Mouse (Mus musculus): ENCODE data around the gene Id3. TPM values are rescaled to one million over a fixed set of nuclear protein-coding genes. Genes with fewer than 3 reads are reported as not detected.

Id3 gene
- polyA plus RNA-seq, 1 experiment from 2014 or later: 106 TPM

GRCm38 (mm10) chr4:136145362-136145885 is 2.1 kb downstream of the Id3 start:
- H3K36me3 ChIP-seq (ENCODE audit: control insufficient read depth, insufficient read depth): no peaks in the 10 kb centered on the region
- H3K9me3 ChIP-seq (ENCODE audit: control insufficient read depth): no peaks in the 10 kb centered on the region
- H3K27ac ChIP-seq (ENCODE audit: low read depth, low read length): peak overlapping the region; percentile 85
- H3K4me2 ChIP-seq (replicated peaks; ENCODE audit: low read depth): peak overlapping the region; percentile 71
- ATAC-seq: no peak
- 34% methylated on average over 11 of the region's 11 CpGs for WGBS
- no peaks in the 10 kb centered on the region for H3K27me3 ChIP-seq (replicated peaks; ENCODE audit: control insufficient read depth, insufficient read depth, low read length)
- peaks cover 15% of the 10 kb centered on the region for H3K4me1 ChIP-seq (replicated peaks; ENCODE audit: control insufficient read depth, insufficient read depth, low read length)
- peak overlapping the region; percentile 58 for H3K4me3 ChIP-seq (ENCODE audit: low read depth, low read length)
- TF ChIP-seq CTCF (IDR thresholded peaks at IDR 0.05; ENCODE audit: low read depth): no peak
- H3K9ac ChIP-seq (ENCODE audit: low read depth, low read length): peak overlapping the region; percentile 63

GRCm38 (mm10) chr4:136145991-136146711 is 2.9 kb downstream of the Id3 start:
- no peak for ATAC-seq
- WGBS: 43% methylated on average over 7 of the region's 7 CpGs
- Histone ChIP-seq H3K4me1 (replicated peaks; ENCODE audit: control insufficient read depth, insufficient read depth, low read length) (peaks cover 9% of the 10 kb centered on the region), H3K9ac (ENCODE audit: low read depth, low read length) (0 out of 2 replicates have a peak overlapping the region, but pooled peaks have one; percentile 63), H3K9me3 (ENCODE audit: control insufficient read depth) (no peaks in the 10 kb centered on the region), H3K27me3 (replicated peaks; ENCODE audit: control insufficient read depth, insufficient read depth, low read length) (no peaks in the 10 kb centered on the region), H3K27ac (ENCODE audit: low read depth, low read length) (peak overlapping the region; percentile 85), H3K4me3 (ENCODE audit: low read depth, low read length) (peak overlapping the region; percentile 58; the same call in 1 of the 2 replicates), H3K4me2 (replicated peaks; ENCODE audit: low read depth) (peak overlapping the region; percentile 71), H3K36me3 (ENCODE audit: control insufficient read depth, insufficient read depth) (no peaks in the 10 kb centered on the region)
- TF ChIP-seq CTCF (IDR thresholded peaks at IDR 0.05; ENCODE audit: low read depth): no peak

GRCm38 (mm10) chr4:136146712-136147154 is 3.4 kb downstream of the Id3 start:
- Histone ChIP-seq H3K27ac (ENCODE audit: low read depth, low read length) (peak overlapping the region; percentile 85), H3K9me3 (ENCODE audit: control insufficient read depth) (no peaks in the 10 kb centered on the region), H3K4me2 (replicated peaks; ENCODE audit: low read depth) (peak overlapping the region; percentile 71; the same call in 1 of the 2 replicates), H3K36me3 (ENCODE audit: control insufficient read depth, insufficient read depth) (no peaks in the 10 kb centered on the region), H3K4me3 (ENCODE audit: low read depth, low read length) (no peak overlapping the region), H3K4me1 (replicated peaks; ENCODE audit: control insufficient read depth, insufficient read depth, low read length) (peaks cover 8% of the 10 kb centered on the region), H3K27me3 (replicated peaks; ENCODE audit: control insufficient read depth, insufficient read depth, low read length) (no peaks in the 10 kb centered on the region), H3K9ac (ENCODE audit: low read depth, low read length) (no peak overlapping the region)
- ATAC-seq: peak; percentile 26
- WGBS: 22% methylated on average over 6 of the region's 6 CpGs
- no peak for TF ChIP-seq CTCF (IDR thresholded peaks at IDR 0.05; ENCODE audit: low read depth)

GRCm38 (mm10) chr4:136147436-136148135 is 4.3 kb downstream of the Id3 start:
- Histone ChIP-seq H3K4me1 (replicated peaks; ENCODE audit: control insufficient read depth, insufficient read depth, low read length) (peaks cover 8% of the 10 kb centered on the region), H3K27me3 (replicated peaks; ENCODE audit: control insufficient read depth, insufficient read depth, low read length) (no peaks in the 10 kb centered on the region), H3K9me3 (ENCODE audit: control insufficient read depth) (no peaks in the 10 kb centered on the region), H3K36me3 (ENCODE audit: control insufficient read depth, insufficient read depth) (no peaks in the 10 kb centered on the region), H3K4me2 (replicated peaks; ENCODE audit: low read depth) (peak overlapping the region; percentile 71), H3K4me3 (ENCODE audit: low read depth, low read length) (peak overlapping the region; percentile 26), H3K27ac (ENCODE audit: low read depth, low read length) (peak overlapping the region; percentile 85), H3K9ac (ENCODE audit: low read depth, low read length) (peak overlapping the region; percentile 40; the same call in 1 of the 2 replicates)
- TF ChIP-seq CTCF (IDR thresholded peaks at IDR 0.05; ENCODE audit: low read depth): no peak; the same call in 1 of the 2 replicates
- ATAC-seq: peak; percentile 71
- 1% methylated on average over 36 of the region's 48 CpGs for WGBS

GRCm38 (mm10) chr4:136148342-136149044 is 5.2 kb downstream of the Id3 start:
- Histone ChIP-seq H3K4me3 (ENCODE audit: low read depth, low read length) (peak overlapping the region; percentile 26; the same call in 1 of the 2 replicates), H3K9me3 (ENCODE audit: control insufficient read depth) (no peaks in the 10 kb centered on the region), H3K36me3 (ENCODE audit: control insufficient read depth, insufficient read depth) (no peaks in the 10 kb centered on the region), H3K4me2 (replicated peaks; ENCODE audit: low read depth) (peak overlapping the region; percentile 71), H3K27ac (ENCODE audit: low read depth, low read length) (peak overlapping the region; percentile 85), H3K4me1 (replicated peaks; ENCODE audit: control insufficient read depth, insufficient read depth, low read length) (peaks cover 8% of the 10 kb centered on the region), H3K9ac (ENCODE audit: low read depth, low read length) (peak overlapping the region; percentile 40; the same call in 1 of the 2 replicates), H3K27me3 (replicated peaks; ENCODE audit: control insufficient read depth, insufficient read depth, low read length) (no peaks in the 10 kb centered on the region)
- WGBS: 11% methylated on average over 31 of the region's 31 CpGs
- peak; percentile 51 for TF ChIP-seq CTCF (IDR thresholded peaks at IDR 0.05; ENCODE audit: low read depth)
- no peak; the same call in 1 of the 2 replicates for ATAC-seq

Data from intestine, postnatal 0 days (tissue).